In the genomic region with DNA sequence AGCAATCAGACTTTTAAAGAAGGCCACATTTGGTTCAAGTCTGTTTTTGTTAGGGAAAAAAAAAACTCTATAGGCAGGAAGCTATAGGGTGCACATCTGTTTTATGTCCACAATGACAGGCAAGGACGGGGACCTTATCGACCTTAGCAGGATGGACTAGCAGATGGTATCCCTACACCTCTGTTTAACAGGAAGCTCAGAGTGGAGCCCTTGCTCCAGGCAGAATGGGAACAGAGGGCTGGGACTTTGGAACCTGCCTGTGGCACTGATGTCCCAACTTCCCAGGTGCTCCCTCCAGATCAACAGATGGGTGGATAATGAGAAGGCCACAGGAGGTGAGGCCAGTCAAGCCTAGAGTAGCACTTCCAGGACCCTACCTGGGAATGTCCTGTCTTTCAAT, we compare ENCODE assay signal across 24 mouse cellular contexts.
DNase-seq lines count a peak whose midpoint lies in the region; ATAC-seq and TF ChIP-seq lines count a peak whose summit lies in the region.
"Had no signal": no experiment of that assay in that cellular context is flagged by ENCODE, and none has a peak within 500 bp of the region (broad histone marks: within the 10 kb centered on the region; RNA-seq: fewer than 3 reads in every experiment).

No protein-coding gene starts in this region.

- H3K9me3 ChIP-seq in embryonic facial prominence, embryonic 11.5 days (replicated peaks; ENCODE audit: control insufficient read depth, low read length): no peaks in the 10 kb centered on the region
- no peaks in the 10 kb centered on the region for H3K9me3 ChIP-seq in embryonic facial prominence, embryonic 10.5 days
- H3K9me3 ChIP-seq in ES-Bruce4 (replicated peaks; ENCODE audit: control insufficient read depth, insufficient read depth, low read length, poor library complexity, severe bottlenecking): no peaks in the 10 kb centered on the region
- no peaks in the 10 kb centered on the region for H3K9me3 ChIP-seq in liver, postnatal 0 days (ENCODE audit: low read length)
- H3K9me3 ChIP-seq in kidney, embryonic 14.5 days (ENCODE audit: control insufficient read depth, low read length): no peaks in the 10 kb centered on the region
- H3K9me3 ChIP-seq: forebrain, embryonic 15.5 days; G1E; heart, embryonic 13.5 days; kidney, embryonic 15.5 days; limb, embryonic 15.5 days had no signal

- DNase-seq in embryonic facial prominence, embryonic 11.5 days (ENCODE audit: low spot score): peak; percentile 13
- no peak for DNase-seq in embryonic facial prominence, embryonic 10.5 days (ENCODE audit: low spot score)
- peak; percentile 40 for DNase-seq in liver, adult 2 months (ENCODE audit: extremely low read depth, low read depth, low spot score)
- DNase-seq in liver: no peak
- DNase-seq in liver, postnatal 0 days: no peak
- DNase-seq: adrenal gland, adult 2 months; cerebellum, adult 11-12 months; cerebellum, postnatal 10 days; heart, postnatal 14 days; kidney, postnatal 4 days; layer of hippocampus, adult 9-11 months; lung, adult 2 months; lung, postnatal 14 days; midbrain, embryonic 14.5 days; thymus, adult 2 months had no signal

- H3K4me3 ChIP-seq in embryonic facial prominence, embryonic 11.5 days (ENCODE audit: low read depth, low read length): no peak overlapping the region
- H3K4me3 ChIP-seq in embryonic facial prominence, embryonic 10.5 days: no peak overlapping the region
- H3K4me3 ChIP-seq in liver, adult 2 months (ENCODE audit: insufficient read depth, low read depth, low read length): no peak overlapping the region
- no peak overlapping the region for H3K4me3 ChIP-seq in ES-Bruce4 (ENCODE audit: low read depth, low read length)
- no peak overlapping the region for H3K4me3 ChIP-seq in liver, postnatal 0 days (ENCODE audit: low read depth, low read length)
- H3K4me3 ChIP-seq in kidney, embryonic 14.5 days (ENCODE audit: low read length): no peak overlapping the region
- H3K4me3 ChIP-seq: forebrain, embryonic 15.5 days; heart, embryonic 13.5 days; kidney, embryonic 15.5 days; left cerebral cortex, adult 2 months; limb, embryonic 15.5 days had no signal

- H3K4me1 ChIP-seq in embryonic facial prominence, embryonic 11.5 days (ENCODE audit: control insufficient read depth, insufficient read depth, low read length): no peaks in the 10 kb centered on the region
- peaks cover 41% of the 10 kb centered on the region for H3K4me1 ChIP-seq in embryonic facial prominence, embryonic 10.5 days
- no peaks in the 10 kb centered on the region; the same call in 1 of the 2 replicates for H3K4me1 ChIP-seq in liver, adult 2 months (ENCODE audit: control insufficient read depth, insufficient read depth, low read length)
- H3K4me1 ChIP-seq in ES-Bruce4 (ENCODE audit: control insufficient read depth, insufficient read depth, low read length): no peaks in the 10 kb centered on the region
- H3K4me1 ChIP-seq in liver, postnatal 0 days (ENCODE audit: insufficient read depth): no peaks in the 10 kb centered on the region
- H3K4me1 ChIP-seq in kidney, embryonic 14.5 days (ENCODE audit: control insufficient read depth, insufficient read depth, low read length): no peaks in the 10 kb centered on the region
- H3K4me1 ChIP-seq: forebrain, embryonic 15.5 days had no signal

- no peaks in the 10 kb centered on the region for H3K36me3 ChIP-seq in embryonic facial prominence, embryonic 11.5 days (replicated peaks; ENCODE audit: control insufficient read depth, insufficient read depth, low read depth, low read length)
- no peaks in the 10 kb centered on the region for H3K36me3 ChIP-seq in embryonic facial prominence, embryonic 10.5 days (replicated peaks)
- no peaks in the 10 kb centered on the region for H3K36me3 ChIP-seq in liver, adult 2 months (ENCODE audit: control insufficient read depth, insufficient read depth, low read length)
- H3K36me3 ChIP-seq in ES-Bruce4 (ENCODE audit: control insufficient read depth, insufficient read depth, low read length, poor library complexity, severe bottlenecking): no peaks in the 10 kb centered on the region
- no peaks in the 10 kb centered on the region for H3K36me3 ChIP-seq in liver, postnatal 0 days (replicated peaks; ENCODE audit: insufficient read depth, low read length)
- no peaks in the 10 kb centered on the region for H3K36me3 ChIP-seq in kidney, embryonic 14.5 days (ENCODE audit: control insufficient read depth, insufficient read depth, low read length)
- H3K36me3 ChIP-seq: forebrain, embryonic 15.5 days; G1E; heart, embryonic 13.5 days; kidney, embryonic 15.5 days; limb, embryonic 15.5 days had no signal

- no peak overlapping the region for H3K9ac ChIP-seq in embryonic facial prominence, embryonic 11.5 days (replicated peaks; ENCODE audit: low read length)
- no peak overlapping the region for H3K9ac ChIP-seq in liver, adult 2 months (ENCODE audit: low read depth, low read length)
- H3K9ac ChIP-seq in ES-Bruce4 (ENCODE audit: low read depth, poor library complexity, severe bottlenecking): no peak overlapping the region
- H3K9ac ChIP-seq in liver, postnatal 0 days (replicated peaks): no peak overlapping the region
- H3K9ac ChIP-seq in kidney, embryonic 14.5 days (ENCODE audit: low read depth, low read length): no peak overlapping the region
- H3K9ac ChIP-seq: forebrain, embryonic 15.5 days; heart, embryonic 13.5 days; kidney, embryonic 15.5 days; limb, embryonic 15.5 days had no signal

- no peak for TF ChIP-seq POLR2A in liver, adult 2 months (IDR thresholded peaks at IDR 0.05; ENCODE audit: extremely low read depth, insufficient read depth, low read length)
- TF ChIP-seq POLR2A in ES-Bruce4 (IDR thresholded peaks at IDR 0.05; ENCODE audit: insufficient read depth, low read length): no peak

- no peak overlapping the region for H3K4me2 ChIP-seq in embryonic facial prominence, embryonic 11.5 days (ENCODE audit: low read depth, low read length)
- H3K4me2 ChIP-seq in liver, postnatal 0 days (ENCODE audit: low read depth, low read length): no peak overlapping the region
- H3K4me2 ChIP-seq in kidney, embryonic 14.5 days (replicated peaks; ENCODE audit: low read depth, low read length): no peak overlapping the region
- H3K4me2 ChIP-seq: forebrain, embryonic 15.5 days; heart, embryonic 13.5 days; kidney, embryonic 15.5 days; limb, embryonic 15.5 days had no signal

- WGBS in embryonic facial prominence, embryonic 11.5 days: 40% methylated on average over 2 of the region's 2 CpGs
- WGBS in embryonic facial prominence, embryonic 10.5 days: 38% methylated on average over 2 of the region's 2 CpGs
- WGBS in liver, adult 2 months: 45% methylated on average over 2 of the region's 2 CpGs
- WGBS in liver, postnatal 0 days (ENCODE audit: insufficient replicate concordance): 50% methylated on average over 2 of the region's 2 CpGs
- WGBS in kidney, embryonic 14.5 days: 41% methylated on average over 2 of the region's 2 CpGs

- H3K79me2 ChIP-seq in liver, adult 2 months (ENCODE audit: control insufficient read depth, insufficient read depth, low read length): no peaks in the 10 kb centered on the region

- no peak for ATAC-seq in embryonic facial prominence, embryonic 11.5 days (replicated peaks; ENCODE audit: insufficient number of reproducible peaks, low FRiP score, low TSS enrichment, low read depth)
- peak; percentile 75 for ATAC-seq in liver, postnatal 0 days
- no peak for ATAC-seq in kidney, embryonic 14.5 days (ENCODE audit: low FRiP score, low TSS enrichment)
- ATAC-seq: forebrain, embryonic 15.5 days; Patski had no signal

- H3K27ac ChIP-seq in embryonic facial prominence, embryonic 11.5 days (replicated peaks; ENCODE audit: low read depth, low read length): no peak overlapping the region
- no peak overlapping the region for H3K27ac ChIP-seq in embryonic facial prominence, embryonic 10.5 days (replicated peaks)
- no peak overlapping the region for H3K27ac ChIP-seq in liver, adult 2 months (replicated peaks; ENCODE audit: insufficient read depth, low read depth, low read length)
- no peak overlapping the region for H3K27ac ChIP-seq in ES-Bruce4 (ENCODE audit: insufficient read depth, low read length)
- H3K27ac ChIP-seq in liver, postnatal 0 days (ENCODE audit: low read depth): no peak overlapping the region
- no peak overlapping the region for H3K27ac ChIP-seq in kidney, embryonic 14.5 days (ENCODE audit: low read depth, low read length)
- H3K27ac ChIP-seq: forebrain, embryonic 15.5 days; heart, embryonic 13.5 days; kidney, embryonic 15.5 days; left cerebral cortex, adult 2 months; limb, embryonic 15.5 days had no signal

- peak; percentile 49; the same call in 1 of the 2 replicates for TF ChIP-seq EP300 in ES-Bruce4 (IDR thresholded peaks at IDR 0.05; ENCODE audit: insufficient read depth, low read depth, low read length)
- no peak for TF ChIP-seq EP300 in liver, postnatal 0 days (IDR thresholded peaks at IDR 0.05; ENCODE audit: low read depth)

- TF ChIP-seq CTCF in liver, adult 2 months (IDR thresholded peaks at IDR 0.05; ENCODE audit: low read depth, low read length): no peak
- TF ChIP-seq CTCF in ES-Bruce4 (IDR thresholded peaks at IDR 0.05; ENCODE audit: low read depth, low read length): no peak
- TF ChIP-seq CTCF in liver, postnatal 0 days (IDR thresholded peaks at IDR 0.05; ENCODE audit: low read depth): no peak

- H3K27me3 ChIP-seq in embryonic facial prominence, embryonic 11.5 days (ENCODE audit: control insufficient read depth, insufficient read depth, low read length): no peaks in the 10 kb centered on the region
- no peaks in the 10 kb centered on the region for H3K27me3 ChIP-seq in embryonic facial prominence, embryonic 10.5 days (replicated peaks; ENCODE audit: low read depth, poor library complexity, severe bottlenecking)
- H3K27me3 ChIP-seq in liver, adult 2 months (ENCODE audit: control insufficient read depth, insufficient read depth, low read length): no peaks in the 10 kb centered on the region
- H3K27me3 ChIP-seq in ES-Bruce4 (ENCODE audit: control insufficient read depth, insufficient read depth, low read length, poor library complexity, severe bottlenecking): no peaks in the 10 kb centered on the region
- no peaks in the 10 kb centered on the region for H3K27me3 ChIP-seq in liver, postnatal 0 days (ENCODE audit: insufficient read depth, low read length)
- H3K27me3 ChIP-seq in kidney, embryonic 14.5 days (ENCODE audit: control insufficient read depth, insufficient read depth, low read length): no peaks in the 10 kb centered on the region
- H3K27me3 ChIP-seq: forebrain, embryonic 15.5 days; heart, embryonic 13.5 days; kidney, embryonic 15.5 days; limb, embryonic 15.5 days; Patski had no signal

Comparison
In these comparisons a context has a peak if more than half of its experiments do, and no peak if none do; other contexts are left out.
1. DNase-seq: peak in embryonic facial prominence, embryonic 11.5 days (single experiment) and liver, adult 2 months (single experiment); none in embryonic facial prominence, embryonic 10.5 days (single experiment), liver (single experiment) and liver, postnatal 0 days (single experiment).